Mouse (Mus musculus) embryo, embryonic 9.5 days (tissue): ENCODE measurements around the gene BC005624.

Source experiments
- DNase-seq: peaks from one replicate; pipeline ENCODE4 v3.0.0-alpha.2; 2017; ENCODE audit errors: extremely low spot score

The BC005624 gene

GRCm38 (mm10) chr2:30981790-30982513 is at the start of gene BC005624, which contains the start of gene Usp20:
Gene BC005624, minus strand, starts transcription at chr2:30982201.
Gene Usp20, plus strand, starts transcription at chr2:30982279.
- DNase-seq: peak; percentile 100

- no peak for DNase-seq
Observed at GRCm38 (mm10) chr2:31026642-31027041, 44.6 kb upstream of the BC005624 start.

DNA sequence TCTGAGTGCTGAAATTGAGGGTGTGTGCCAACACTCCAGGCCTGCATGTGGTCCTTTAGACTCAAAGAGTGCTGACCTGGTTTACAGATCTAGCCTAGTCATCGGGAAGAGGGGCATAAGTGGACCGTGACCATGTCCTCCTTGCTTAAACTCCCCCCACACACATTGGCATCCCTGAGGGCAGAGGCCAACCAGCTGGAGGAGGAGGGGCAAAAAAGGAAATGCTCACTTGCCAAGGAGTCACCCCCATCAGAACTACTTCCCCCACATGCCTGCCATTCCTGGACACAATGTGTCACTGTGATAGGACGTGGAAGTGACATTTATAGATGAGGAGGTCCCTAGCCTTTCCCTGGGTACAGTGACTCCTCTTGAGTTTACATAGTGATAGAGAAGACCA is 43.5 kb upstream of the BC005624 start:
- no peak for DNase-seq

DNA sequence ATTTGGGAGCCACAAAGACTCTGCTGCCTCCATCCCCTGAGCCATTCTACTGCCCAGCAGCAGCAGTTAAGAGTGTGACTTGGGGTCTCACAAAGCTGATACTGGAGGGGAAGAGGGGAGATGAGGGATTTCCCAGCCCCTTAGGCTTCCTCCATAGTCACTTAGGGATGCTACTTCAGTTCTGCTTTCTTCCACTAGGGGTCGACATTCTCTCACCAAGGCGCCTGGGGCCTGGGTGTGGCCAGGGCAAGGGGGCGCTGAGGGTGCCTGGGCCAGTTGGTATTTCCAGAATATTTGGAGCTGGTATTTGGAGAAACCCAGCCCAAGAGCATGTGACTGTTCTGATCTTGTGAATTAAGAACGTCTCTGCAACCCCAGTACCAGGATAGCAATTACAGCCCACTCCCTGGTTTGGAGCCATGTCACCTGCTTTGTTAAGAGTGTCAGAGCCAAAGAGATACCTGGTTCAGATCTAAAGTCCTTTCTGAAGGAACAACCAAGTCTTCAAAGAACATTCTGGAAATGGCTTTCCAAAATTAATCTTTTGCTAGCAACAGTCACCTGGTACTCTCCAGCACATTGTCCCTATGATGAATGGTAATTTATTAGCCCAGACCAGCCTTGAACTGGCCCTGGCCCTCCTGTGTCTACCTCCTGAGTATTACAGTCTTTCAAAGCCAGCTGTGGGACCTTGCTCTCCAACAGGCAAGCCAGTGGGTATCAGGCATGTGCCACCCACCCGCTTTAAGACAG is 42.8 kb upstream of the BC005624 start:
- peak; percentile 69 for DNase-seq

GRCm38 (mm10) chr2:31023940-31024339 is 41.9 kb upstream of the BC005624 start:
- no peak for DNase-seq

DNA sequence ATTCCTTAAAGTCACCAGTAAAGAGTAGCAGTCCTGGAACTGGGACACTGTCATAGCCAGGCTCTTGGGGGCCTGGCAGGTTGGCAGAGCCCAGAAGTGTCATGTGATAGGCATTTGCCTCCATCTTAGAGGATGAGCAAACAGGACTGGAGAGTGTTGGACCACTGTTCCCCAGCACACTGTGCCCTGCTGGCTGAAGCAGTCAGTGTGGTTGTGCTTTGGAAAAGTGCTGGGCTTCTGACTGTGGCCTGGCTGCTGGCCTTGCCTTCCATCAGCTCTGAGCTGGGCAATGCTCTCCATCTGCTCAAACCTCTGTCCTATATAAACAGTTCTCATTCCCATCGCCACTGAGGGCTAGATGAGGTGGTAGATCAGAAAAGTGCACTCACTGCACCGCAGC is 38.2 kb upstream of the BC005624 start:
- DNase-seq: no peak

DNA sequence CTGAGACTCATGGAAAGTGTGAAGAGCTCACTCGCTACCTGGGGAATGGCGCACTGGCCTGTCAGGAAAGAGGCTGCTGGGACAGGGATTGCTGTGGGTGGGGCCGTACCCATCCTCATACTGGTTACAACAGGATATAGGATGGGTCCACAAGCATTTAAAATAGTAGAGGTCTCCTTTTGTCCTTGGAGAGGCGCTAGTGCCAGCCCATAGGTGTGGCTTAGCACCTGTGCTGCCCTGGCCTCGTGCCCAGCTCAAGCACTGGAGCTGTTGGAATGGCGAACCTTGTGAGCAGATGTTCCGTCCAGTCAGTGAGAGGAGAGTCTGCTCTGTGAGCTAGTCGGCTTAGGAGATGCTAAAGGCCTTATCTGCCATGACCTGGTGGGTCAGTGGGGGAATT is 37.0 kb upstream of the BC005624 start:
- DNase-seq: no peak

DNA sequence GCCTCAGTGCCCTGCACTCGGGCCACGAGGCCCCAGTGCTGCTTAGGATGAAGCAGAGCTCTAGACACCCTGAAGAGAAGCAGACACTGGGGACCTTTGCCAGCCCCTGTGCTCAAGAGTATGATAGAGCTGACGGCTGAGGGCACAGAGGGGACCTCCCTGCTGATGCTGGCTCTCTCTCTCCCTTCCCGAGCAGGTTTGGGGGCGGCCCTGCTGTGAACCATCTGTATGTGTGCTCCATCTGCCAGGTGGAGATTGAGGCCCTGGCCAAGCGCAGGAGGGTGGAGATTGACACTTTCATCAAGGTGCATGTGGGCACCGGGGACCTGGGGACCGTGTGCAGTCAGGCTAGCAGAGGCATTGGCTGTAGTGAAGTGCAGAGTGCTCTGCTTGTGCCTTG is 36.5 kb upstream of the BC005624 start:
- no peak for DNase-seq

- no peak for DNase-seq
Observed at GRCm38 (mm10) chr2:31017625-31018317, 35.8 kb upstream of the BC005624 start.

- no peak for DNase-seq
Observed at GRCm38 (mm10) chr2:31013371-31014120, 31.5 kb upstream of the BC005624 start.

DNA sequence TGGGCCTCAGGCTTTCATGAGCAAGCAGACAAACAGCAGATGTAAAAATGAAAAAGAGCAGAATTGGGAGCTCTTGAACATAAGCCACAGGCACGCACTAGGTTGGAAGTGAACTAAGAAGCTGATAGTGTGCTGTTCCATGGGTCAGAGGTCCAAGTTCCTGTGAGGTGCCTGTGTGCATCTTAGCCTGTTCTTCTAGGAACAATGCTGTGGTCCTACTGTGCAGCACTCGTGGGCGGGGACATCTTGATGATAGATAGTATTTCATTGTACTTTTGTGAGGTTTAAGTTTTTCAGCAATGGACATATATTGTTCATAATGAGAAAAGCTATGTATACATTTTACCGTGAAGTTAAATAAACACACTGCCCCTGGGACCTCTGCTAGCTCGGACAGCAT is 25.2 kb upstream of the BC005624 start:
- no peak for DNase-seq

GRCm38 (mm10) chr2:31006434-31006833 is 24.4 kb upstream of the BC005624 start:
- DNase-seq: no peak

GRCm38 (mm10) chr2:31005453-31005852 is 23.5 kb upstream of the BC005624 start:
- DNase-seq: no peak

GRCm38 (mm10) chr2:31002857-31003256 is 20.9 kb upstream of the BC005624 start:
- no peak for DNase-seq

DNA sequence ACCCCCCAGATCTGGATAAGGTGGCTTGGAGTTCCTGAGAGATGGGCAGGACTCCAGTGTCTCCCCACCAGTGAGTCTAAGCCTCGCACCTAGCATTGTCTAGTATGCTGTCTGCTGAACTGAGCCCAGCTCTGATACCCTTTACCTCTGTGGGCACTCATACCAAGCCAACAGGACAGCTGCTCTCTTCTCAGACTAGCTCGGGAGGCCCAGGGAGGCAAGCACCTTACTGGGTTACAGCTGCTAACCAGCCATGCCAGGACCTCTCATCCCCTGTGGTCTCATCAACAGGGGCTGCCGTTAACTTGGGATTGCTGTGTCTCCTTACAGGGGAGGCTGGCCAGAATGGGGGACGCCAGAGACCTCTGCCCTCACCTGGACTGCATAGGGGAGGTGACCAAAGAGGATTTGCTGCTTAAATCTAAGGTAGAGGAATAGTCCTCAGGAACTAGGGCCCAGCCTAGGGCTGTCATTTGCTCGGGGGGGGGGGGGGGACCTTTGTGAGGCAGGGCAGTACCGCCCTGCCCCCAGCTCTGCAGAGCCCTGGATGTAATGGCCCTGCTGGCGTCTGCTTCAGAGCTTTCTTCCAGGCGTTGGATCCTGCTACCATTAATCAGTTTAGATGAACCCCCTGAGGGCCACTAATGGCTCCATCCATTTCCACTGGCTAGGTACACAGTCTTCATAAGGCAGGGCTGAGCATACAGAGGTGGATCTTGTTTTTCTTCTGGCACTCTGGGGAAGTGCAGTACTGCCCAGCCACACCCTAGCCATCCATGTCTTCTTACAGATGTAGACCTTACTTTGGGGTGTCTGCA is 16.7 kb upstream of the BC005624 start:
- no peak for DNase-seq

GRCm38 (mm10) chr2:30995432-30995996 is 13.5 kb upstream of the BC005624 start:
- DNase-seq: no peak

DNA sequence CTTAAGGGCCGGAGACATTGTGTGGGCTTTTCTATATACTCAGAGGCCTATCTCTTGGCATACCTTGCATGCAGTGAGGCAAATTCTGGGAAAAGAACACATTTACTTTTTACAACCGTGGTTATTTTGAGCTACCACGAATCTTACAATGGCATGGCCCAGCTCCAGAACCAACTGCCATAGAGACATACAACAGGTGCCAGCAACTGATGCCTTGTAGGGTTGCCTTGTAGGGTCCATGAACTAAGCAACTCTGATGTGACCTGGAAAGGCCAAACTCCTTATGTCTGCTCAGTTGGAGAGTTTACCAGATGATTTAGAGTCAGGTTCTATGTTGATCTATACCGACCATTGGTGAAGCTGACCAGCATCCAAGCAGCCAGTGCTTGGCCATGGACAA is 12.9 kb upstream of the BC005624 start:
- no peak for DNase-seq

GRCm38 (mm10) chr2:30990221-30990620 is 8.2 kb upstream of the BC005624 start:
- no peak for DNase-seq

DNA sequence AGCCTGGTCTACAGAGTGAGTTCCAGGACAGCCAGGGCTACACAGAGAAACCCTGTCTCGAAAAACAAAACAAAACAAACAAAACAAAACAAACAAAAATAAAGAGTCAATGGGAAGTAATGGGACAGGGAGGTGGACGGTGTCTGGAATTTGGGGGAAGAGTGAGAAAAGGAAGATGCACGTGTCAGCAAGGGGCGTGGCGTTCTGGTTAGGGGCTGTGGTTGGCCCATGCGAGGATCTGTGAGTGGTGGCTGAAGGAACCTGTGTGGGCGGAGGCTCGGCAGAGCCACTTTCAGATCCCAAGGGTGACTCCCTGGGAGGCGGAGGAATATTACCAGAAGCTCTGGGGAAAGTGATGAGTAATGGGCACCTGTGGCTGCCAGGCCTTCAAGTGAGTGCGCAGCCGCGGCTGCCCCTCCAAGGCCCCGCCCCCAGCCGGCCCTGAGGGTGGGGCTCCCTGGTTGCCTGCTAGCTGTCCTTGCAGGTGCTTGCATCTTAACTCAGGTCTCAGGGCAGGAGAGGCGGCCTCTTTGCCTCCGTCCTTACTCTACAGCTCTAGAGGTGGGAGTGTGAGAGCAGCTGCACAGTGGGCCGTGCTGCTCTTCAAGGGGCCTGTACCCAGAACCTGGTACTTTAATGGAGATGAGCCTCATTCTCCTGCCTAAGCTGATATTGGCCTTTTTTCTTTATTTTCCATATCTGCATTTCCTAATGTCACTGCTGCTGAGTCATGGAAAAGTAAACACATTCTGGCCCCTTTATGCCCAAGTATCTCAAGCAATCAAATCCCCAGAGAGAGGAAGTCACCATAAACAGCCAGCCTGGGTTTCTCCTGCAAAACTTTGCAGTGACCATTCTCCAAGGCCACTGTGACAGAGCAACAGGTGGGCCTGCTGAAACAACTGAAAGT is 3.4 kb upstream of the BC005624 start:
- DNase-seq: peak; percentile 25

- DNase-seq: no peak
Observed at GRCm38 (mm10) chr2:30983024-30983423, 1.0 kb upstream of the BC005624 start.
